Comparison of ENCODE assay signal across 8 mouse cellular contexts in the genomic region with DNA sequence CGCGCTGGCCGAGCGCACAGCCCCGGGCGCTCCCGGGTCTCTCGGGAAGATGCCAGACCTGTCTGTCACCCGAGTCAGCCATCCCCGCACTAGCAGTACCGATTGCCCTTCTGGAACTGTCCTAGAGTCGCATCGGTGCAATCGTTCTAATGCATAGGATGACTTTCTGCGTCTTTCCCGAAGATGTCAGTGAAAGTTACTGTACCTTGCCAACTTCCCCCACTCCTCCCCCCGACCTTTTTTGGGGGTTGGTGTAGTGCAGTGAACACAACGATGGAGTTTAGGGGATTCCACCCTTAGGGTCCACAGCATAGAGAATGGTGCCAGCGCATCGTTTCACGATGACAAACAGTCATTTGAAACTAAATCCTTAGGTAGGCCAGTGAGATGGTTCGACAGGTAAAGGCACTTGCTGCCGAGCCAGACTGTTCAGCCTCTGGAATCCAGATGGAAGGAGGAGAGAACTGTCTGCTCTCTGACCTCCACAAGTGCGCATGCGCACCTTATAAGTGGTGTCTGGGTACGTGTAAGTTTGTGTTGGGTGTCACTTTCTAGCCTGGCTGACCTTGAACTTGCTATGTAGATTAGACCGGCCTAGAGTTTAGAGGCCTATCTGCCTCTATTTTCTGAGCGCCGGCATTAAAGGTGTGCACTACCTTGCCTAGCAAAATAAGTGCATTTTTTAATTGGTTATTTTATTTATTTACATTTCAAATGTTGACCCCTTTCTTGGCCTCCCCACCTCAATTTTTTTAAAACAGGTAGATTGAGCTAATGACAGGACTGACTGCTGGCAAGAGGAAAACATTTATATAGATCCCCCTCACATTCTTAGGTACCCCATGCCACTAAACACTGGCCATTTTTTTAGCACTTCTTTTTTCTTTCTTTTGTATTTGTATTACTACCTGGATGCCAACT. TPM values are rescaled to one million over a fixed set of nuclear protein-coding genes. Genes with fewer than 3 reads are reported as not detected.
A peak's percentile ranks its signal among the peaks of the same experiment; 100 is the strongest.
DNase-seq lines count a peak whose midpoint lies in the region; ATAC-seq and TF ChIP-seq lines count a peak whose summit lies in the region.

No protein-coding gene starts in this region.

- TF ChIP-seq CTCF in MEL (IDR thresholded peaks at IDR 0.05 in 2 of 3, conservative IDR thresholded peaks at IDR 0.05 in 1 of 3; ENCODE audit: control insufficient read depth in 1 of 3, insufficient read depth in 1 of 3, low read depth in 2 of 3, low read length in 3 of 3, poor library complexity in 1 of 3, severe bottlenecking in 1 of 3): no peak

- H3K9me3 ChIP-seq in MEL (replicated peaks; ENCODE audit: insufficient read depth, low read length): no peaks in the 10 kb centered on the region
- H3K9me3 ChIP-seq in forebrain, embryonic 13.5 days (replicated peaks): no peaks in the 10 kb centered on the region

- ATAC-seq in forebrain, embryonic 13.5 days: peak; percentile 17
- no peak for ATAC-seq in monocyte, adult 5-6 weeks (replicated peaks; ENCODE audit: insufficient number of reproducible peaks, low FRiP score, low TSS enrichment, poor library complexity, severe bottlenecking)

- peak overlapping the region; percentile 81 for H3K27ac ChIP-seq in MEL (ENCODE audit: control insufficient read depth, low read depth, low read length)
- H3K27ac ChIP-seq in forebrain, embryonic 13.5 days: peak overlapping the region; percentile 96

- 8% methylated on average over 29 of the region's 29 CpGs for WGBS in forebrain, embryonic 13.5 days

- no peaks in the 10 kb centered on the region for H3K27me3 ChIP-seq in MEL (ENCODE audit: control insufficient read depth in 1 of 2, insufficient read depth in 2 of 2, low read length in 2 of 2)
- H3K27me3 ChIP-seq in forebrain, embryonic 13.5 days: no peaks in the 10 kb centered on the region

- peak overlapping the region; percentile 96 for H3K9ac ChIP-seq in MEL (ENCODE audit: control insufficient read depth, low read depth, low read length, poor library complexity, severe bottlenecking)
- peak overlapping the region; percentile 97 for H3K9ac ChIP-seq in forebrain, embryonic 13.5 days

- peak; percentile 50 to 85; a peak in 3 of 4 replicates for TF ChIP-seq POLR2A in MEL (IDR thresholded peaks at IDR 0.05; ENCODE audit: control insufficient read depth in 1 of 2, insufficient read depth in 1 of 2, low read depth in 1 of 2, low read length in 2 of 2, poor library complexity in 1 of 2)

- peaks cover 0 to 3% of the 10 kb centered on the region in 2 experiments; a peak in 2 of 4 replicates for H3K4me1 ChIP-seq in MEL (ENCODE audit: control insufficient read depth in 1 of 2, insufficient read depth in 2 of 2, low read length in 2 of 2)
- H3K4me1 ChIP-seq in forebrain, embryonic 13.5 days: peaks cover 30% of the 10 kb centered on the region

- no peak for TF ChIP-seq EP300 in MEL (IDR thresholded peaks at IDR 0.05; ENCODE audit: low read depth in 1 of 2, low read length in 2 of 2)

- DNase-seq in MEL (ENCODE audit: low read depth, low spot score): peak; percentile 91
- peak; percentile 71 for DNase-seq in brain, adult 2 months (ENCODE audit: low read depth, low spot score)
- DNase-seq in heart, postnatal 4 days: peak; percentile 67
- peak; percentile 21 to 41 for DNase-seq in layer of hippocampus, adult 8-10 months (ENCODE audit: low spot score in 2 of 2)
- peak; percentile 34 for DNase-seq in lung, postnatal 25 days (ENCODE audit: low spot score)
- peak; percentile 60 for DNase-seq in retina, embryonic 14.5 days (ENCODE audit: low spot score)

- no peak for TF ChIP-seq RAD21 in MEL (IDR thresholded peaks at IDR 0.05; ENCODE audit: low read depth, low read length)

- H3K4me3 ChIP-seq in MEL (ENCODE audit: control insufficient read depth in 1 of 2, insufficient read depth in 1 of 2, low read depth in 2 of 2, low read length in 2 of 2): peak overlapping the region; percentile 81 to 97
- peak overlapping the region; percentile 94 for H3K4me3 ChIP-seq in forebrain, embryonic 13.5 days

- peak overlapping the region; percentile 84 for H3K4me2 ChIP-seq in forebrain, embryonic 13.5 days

- peaks cover 14 to 16% of the 10 kb centered on the region in 2 experiments for H3K36me3 ChIP-seq in MEL (ENCODE audit: control insufficient read depth in 1 of 2, insufficient read depth in 2 of 2, low read length in 2 of 2)
- H3K36me3 ChIP-seq in forebrain, embryonic 13.5 days (ENCODE audit: poor library complexity, severe bottlenecking): peaks cover 28% of the 10 kb centered on the region

- H3K79me2 ChIP-seq in MEL (ENCODE audit: control insufficient read depth, insufficient read depth, low read length, poor library complexity): peaks cover 49% of the 10 kb centered on the region

TF ChIP-seq in MEL, 35 proteins besides CTCF, POLR2A, EP300 and RAD21 (continues in another document):
- peak; percentile 45; the same call in 1 of the 2 replicates for TF ChIP-seq MAX (IDR thresholded peaks at IDR 0.05; ENCODE audit: low read length)
- TF ChIP-seq ZNF384 (IDR thresholded peaks at IDR 0.05; ENCODE audit: low read depth, low read length): no peak
- TF ChIP-seq MXI1 (IDR thresholded peaks at IDR 0.05; ENCODE audit: low read depth, low read length): 0 out of 2 replicates have a peak, but pooled peaks have one; percentile 51
- no peak for TF ChIP-seq MEF2A (IDR thresholded peaks at IDR 0.05; ENCODE audit: extremely low read depth, insufficient replicate concordance, low read depth, low read length, poor library complexity, severe bottlenecking)
- peak; percentile 61; the same call in 1 of the 2 replicates for TF ChIP-seq HCFC1 (IDR thresholded peaks at IDR 0.05; ENCODE audit: low read depth, low read length)
- no peak for TF ChIP-seq CHD2 (IDR thresholded peaks at IDR 0.05; ENCODE audit: low read length)
- no peak for TF ChIP-seq GATA1 (IDR thresholded peaks at IDR 0.05; ENCODE audit: low read depth, low read length)
- no peak for TF ChIP-seq ZC3H11A (IDR thresholded peaks at IDR 0.05; ENCODE audit: low read depth, low read length)
- TF ChIP-seq CHD1 (IDR thresholded peaks at IDR 0.05; ENCODE audit: low read depth, low read length): no peak
- TF ChIP-seq POLR2AphosphoS2 (IDR thresholded peaks at IDR 0.05; ENCODE audit: low read length): peak; percentile 76
- no peak for TF ChIP-seq MAZ (IDR thresholded peaks at IDR 0.05; ENCODE audit: low read depth, low read length)
- no peak for TF ChIP-seq MYB (IDR thresholded peaks at IDR 0.05; ENCODE audit: low read depth, low read length)
- no peak for TF ChIP-seq USF2 (IDR thresholded peaks at IDR 0.05; ENCODE audit: borderline replicate concordance in 1 of 2, insufficient read depth in 1 of 2, low read depth in 1 of 2, low read length in 2 of 2)
- 0 out of 2 replicates have a peak, but pooled peaks have one; percentile 66 for TF ChIP-seq ZMIZ1 (IDR thresholded peaks at IDR 0.05; ENCODE audit: low read depth, low read length)
- no peak for TF ChIP-seq BHLHE40 (IDR thresholded peaks at IDR 0.05; ENCODE audit: borderline replicate concordance, low read depth, low read length)
- peak; percentile 74; the same call in 1 of the 2 replicates for TF ChIP-seq TBP (IDR thresholded peaks at IDR 0.05; ENCODE audit: low read depth, low read length)
- TF ChIP-seq ELF1 (IDR thresholded peaks at IDR 0.05; ENCODE audit: low read depth, low read length): no peak
- no peak for TF ChIP-seq TAL1 (IDR thresholded peaks at IDR 0.05; ENCODE audit: low read length)
- TF ChIP-seq POLR2AphosphoS5 (IDR thresholded peaks at IDR 0.05; ENCODE audit: borderline replicate concordance, low read depth, low read length): no peak
- no peak for TF ChIP-seq SMC3 (IDR thresholded peaks at IDR 0.05; ENCODE audit: low read depth, low read length)
- TF ChIP-seq MYC (IDR thresholded peaks at IDR 0.05; ENCODE audit: low read depth, low read length): peak; percentile 33; the same call in 1 of the 2 replicates
- no peak for TF ChIP-seq RCOR1 (IDR thresholded peaks at IDR 0.05; ENCODE audit: low read depth, low read length)
- no peak for TF ChIP-seq ETS1 (IDR thresholded peaks at IDR 0.05; ENCODE audit: low read depth, low read length)
- TF ChIP-seq JUND (IDR thresholded peaks at IDR 0.05; ENCODE audit: low read depth, low read length): no peak
- TF ChIP-seq E2F4 (IDR thresholded peaks at IDR 0.05; ENCODE audit: borderline replicate concordance, low read depth, low read length): no peak
- TF ChIP-seq GABPA (IDR thresholded peaks at IDR 0.05; ENCODE audit: low read depth, low read length): no peak
- TF ChIP-seq NELFE (IDR thresholded peaks at IDR 0.05; ENCODE audit: low read depth, low read length): peak; percentile 83
- no peak for TF ChIP-seq ZKSCAN1 (IDR thresholded peaks at IDR 0.05; ENCODE audit: low read depth, low read length)
- no peak for TF ChIP-seq TCF12 (IDR thresholded peaks at IDR 0.05; ENCODE audit: low read depth, low read length)
- TF ChIP-seq NRF1 (IDR thresholded peaks at IDR 0.05; ENCODE audit: insufficient read depth, low read depth, low read length, poor library complexity, severe bottlenecking): peak; percentile 86
- no peak for TF ChIP-seq USF1 (IDR thresholded peaks at IDR 0.05; ENCODE audit: low read depth, low read length)
- TF ChIP-seq SIN3A (IDR thresholded peaks at IDR 0.05; ENCODE audit: low read length): peak; percentile 78
- no peak for TF ChIP-seq KAT2A (conservative IDR thresholded peaks at IDR 0.05; ENCODE audit: low read depth, low read length)
- no peak for TF ChIP-seq MAFK (IDR thresholded peaks at IDR 0.05; ENCODE audit: borderline replicate concordance, low read depth, low read length)

RNA-seq across cellular contexts. Expression of a gene that starts 0.7 kb away (rescaled TPM):
- 178 and 191 TPM in 2 replicates for total RNA-seq in MEL (2012; rRNA removed)
- polyA plus RNA-seq in MEL (2012; ENCODE audit: insufficient read depth in 1 of 2, insufficient read length in 2 of 2, low read depth in 1 of 2, low replicate concordance in 2 of 2, missing spikeins in 1 of 2): 100 to 1,000 TPM in 1 of 2 experiments, not detected in 1; 240 TPM
- polyA plus RNA-seq in forebrain, embryonic 13.5 days (2015; fragmentation: Nextera tagmentation; extraction: Ambion mirVana): 866 and 917 TPM in 2 replicates
- 1,000 to 10,000 TPM; 1,262 to 1,293 TPM for total RNA-seq in heart, postnatal 4 days (2021)
- total RNA-seq in layer of hippocampus, adult 8-10 months (2022): 100 to 1,000 TPM; 307 to 388 (median 342) TPM
- total RNA-seq in monocyte, adult 5-6 weeks (2017): 124 to 198 TPM (median 161 TPM) in 3 replicates

RNA-seq across cellular contexts. Expression of a gene that starts 1.4 kb away (rescaled TPM):
- total RNA-seq in MEL (2012; rRNA removed): 29.2 and 34.7 TPM in 2 replicates
- 10 to 100 TPM in 1 of 2 experiments, not detected in 1; 28.7 TPM for polyA plus RNA-seq in MEL (2012; ENCODE audit: insufficient read depth in 1 of 2, insufficient read length in 2 of 2, low read depth in 1 of 2, low replicate concordance in 2 of 2, missing spikeins in 1 of 2)
- polyA plus RNA-seq in forebrain, embryonic 13.5 days (2015; fragmentation: Nextera tagmentation; extraction: Ambion mirVana): 27.4 and 29.3 TPM in 2 replicates
- 10 to 100 TPM; 50.8 to 51.1 TPM for total RNA-seq in heart, postnatal 4 days (2021)
- total RNA-seq in layer of hippocampus, adult 8-10 months (2022): 10 to 100 TPM; 23.3 to 30.2 (median 29.0) TPM
- total RNA-seq in monocyte, adult 5-6 weeks (2017): 75.5 to 102 TPM (median 84.3 TPM) in 3 replicates

Comparison
In these comparisons a context has a peak if more than half of its experiments do, and no peak if none do; other contexts are left out.
1. DNase-seq: peak in every context shown above with its lines; median percentile 91 in MEL; 71 in brain, adult 2 months; 67 in heart, postnatal 4 days; 60 in retina, embryonic 14.5 days; 34 in lung, postnatal 25 days; 31 in layer of hippocampus, adult 8-10 months.